ENCODE assay signal across 8 mouse cellular contexts in the genomic region with DNA sequence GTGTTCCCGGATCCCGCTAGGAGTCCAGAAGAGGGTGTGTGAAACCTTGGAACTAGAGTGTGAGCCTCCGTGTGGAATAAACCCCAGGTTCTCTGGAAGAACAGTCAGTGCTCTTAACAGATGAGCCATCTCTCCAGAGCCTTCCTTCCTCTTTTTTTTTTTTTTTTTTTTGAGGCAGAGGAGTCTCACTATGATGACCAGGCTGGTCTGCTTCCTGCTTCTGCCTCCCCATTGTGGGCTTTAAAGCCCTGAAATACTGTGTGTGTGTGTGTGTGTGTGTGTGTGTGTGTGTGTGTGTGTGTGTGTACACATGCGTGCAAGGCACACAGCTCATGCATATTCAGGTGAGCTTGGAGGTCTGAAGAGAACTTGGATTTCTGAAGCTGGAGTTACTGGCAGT. TPM values are rescaled to one million over a fixed set of nuclear protein-coding genes. Genes with fewer than 3 reads are reported as not detected.
DNase-seq lines count a peak whose midpoint lies in the region; ATAC-seq and TF ChIP-seq lines count a peak whose summit lies in the region.

No protein-coding gene starts in this region.

- H3K36me3 ChIP-seq in testis, adult 2 months (ENCODE audit: control insufficient read depth, insufficient read depth, low read length) = no peaks in the 10 kb centered on the region
- H3K36me3 ChIP-seq in limb, embryonic 13.5 days = no peaks in the 10 kb centered on the region

- DNase-seq in heart, adult 11 months = peak; percentile 93
- DNase-seq in heart, postnatal 4 days = no peak
- no peak for DNase-seq in testis, postnatal 14 days (ENCODE audit: low spot score)
- DNase-seq in yolk sac, embryonic 10.5 days (ENCODE audit: low spot score) = no peak
- DNase-seq in left cerebral cortex, adult 11 months (ENCODE audit: low spot score) = no peak
- DNase-seq in layer of hippocampus, adult 11-12 months (ENCODE audit: low spot score) = no peak

- peak overlapping the region; percentile 63 for H3K27ac ChIP-seq in testis, adult 2 months (ENCODE audit: control insufficient read depth, insufficient read depth, low read depth, low read length)
- H3K27ac ChIP-seq in limb, embryonic 13.5 days = peak overlapping the region; percentile 100

- H3K9ac ChIP-seq in limb, embryonic 13.5 days = no peak overlapping the region

- no peak overlapping the region for H3K4me3 ChIP-seq in testis, adult 2 months (ENCODE audit: control insufficient read depth, low read depth, low read length)
- H3K4me3 ChIP-seq in limb, embryonic 13.5 days = no peak overlapping the region

- ATAC-seq in limb, embryonic 13.5 days (ENCODE audit: low FRiP score, low read depth) = no peak

- H3K4me1 ChIP-seq in testis, adult 2 months (ENCODE audit: control insufficient read depth, insufficient read depth, low read length) = peaks cover 10% of the 10 kb centered on the region
- H3K4me1 ChIP-seq in limb, embryonic 13.5 days = peaks cover 51% of the 10 kb centered on the region

- no peak for TF ChIP-seq POLR2A in testis, adult 2 months (IDR thresholded peaks at IDR 0.05; ENCODE audit: control insufficient read depth, low read depth, low read length)

- 69% methylated on average over 4 of the region's 4 CpGs for WGBS in limb, embryonic 13.5 days

- H3K4me2 ChIP-seq in limb, embryonic 13.5 days (replicated peaks) = no peak overlapping the region

- TF ChIP-seq CTCF in testis, adult 2 months (IDR thresholded peaks at IDR 0.05; ENCODE audit: control insufficient read depth, insufficient read depth, insufficient replicate concordance, low read depth, low read length) = no peak

- H3K9me3 ChIP-seq in limb, embryonic 13.5 days = no peaks in the 10 kb centered on the region

- peaks cover 5% of the 10 kb centered on the region for H3K27me3 ChIP-seq in testis, adult 2 months (ENCODE audit: control insufficient read depth, insufficient read depth, low read length)
- no peaks in the 10 kb centered on the region for H3K27me3 ChIP-seq in limb, embryonic 13.5 days

RNA-seq across cellular contexts. Expression of gene Ptms, which starts 1.6 kb away (rescaled TPM):
- total RNA-seq in heart, postnatal 4 days (2021) = 100 to 1,000 TPM; 549 to 587 TPM
- polyA plus RNA-seq in testis, adult 2 months (2012; rRNA removed) = 142 and 168 TPM in 2 replicates
- polyA plus RNA-seq in limb, embryonic 13.5 days (2015; fragmentation: Nextera tagmentation; extraction: Ambion mirVana) = 303 and 321 TPM in 2 replicates

RNA-seq across cellular contexts. Expression of gene Mlf2, which starts 9.6 kb away (rescaled TPM):
- total RNA-seq in heart, postnatal 4 days (2021) = 100 to 1,000 TPM; 237 to 239 TPM
- polyA plus RNA-seq in testis, adult 2 months (2012; rRNA removed) = 75.4 and 76.5 TPM in 2 replicates
- polyA plus RNA-seq in limb, embryonic 13.5 days (2015; fragmentation: Nextera tagmentation; extraction: Ambion mirVana) = 354 and 355 TPM in 2 replicates

RNA-seq across cellular contexts. Expression of gene Lag3, which starts 10.0 kb away (rescaled TPM):
- 1 to 10 TPM in 1 of 2 experiments, under 1 TPM in 1; 0.68 to 1.0 TPM for total RNA-seq in heart, postnatal 4 days (2021)
- polyA plus RNA-seq in testis, adult 2 months (2012; rRNA removed) = 0.11 and 0.12 TPM in 2 replicates
- 1.7 and 3.1 TPM in 2 replicates for polyA plus RNA-seq in limb, embryonic 13.5 days (2015; fragmentation: Nextera tagmentation; extraction: Ambion mirVana)

RNA-seq across cellular contexts. Expression of gene Cd4, which starts 33.5 kb away (rescaled TPM):
- total RNA-seq in heart, postnatal 4 days (2021) = under 1 TPM; 0.41 to 0.55 TPM
- polyA plus RNA-seq in testis, adult 2 months (2012; rRNA removed) = 0.53 and 0.67 TPM in 2 replicates
- 0.04 and 0.15 TPM in 2 replicates for polyA plus RNA-seq in limb, embryonic 13.5 days (2015; fragmentation: Nextera tagmentation; extraction: Ambion mirVana)

RNA-seq across cellular contexts. Expression of gene Cops7a, which starts 43.8 kb away (rescaled TPM):
- total RNA-seq in heart, postnatal 4 days (2021) = 100 to 1,000 TPM; 107 to 110 TPM
- 387 and 413 TPM in 2 replicates for polyA plus RNA-seq in testis, adult 2 months (2012; rRNA removed)
- 128 and 133 TPM in 2 replicates for polyA plus RNA-seq in limb, embryonic 13.5 days (2015; fragmentation: Nextera tagmentation; extraction: Ambion mirVana)
